Mouse (Mus musculus) heart, postnatal 4 days (tissue): Measurements from ENCODE around the gene Ppp4r1. TPM values are rescaled to one million over a fixed set of nuclear protein-coding genes. Genes with fewer than 3 reads are reported as not detected.

ENCODE experiments used
- DNase-seq: peaks from one replicate; pipeline ENCODE4 v3.0.0; 2021
- total RNA-seq, 2 experiments: library from RNA; stranded (reverse); gene quantifications; 2 replicates each; pipeline ENCODE4 v1.2.3; 2021

Ppp4r1 gene
- total RNA-seq, 2 experiments from 2014 or later: 79.8 to 83.0 TPM

DNA sequence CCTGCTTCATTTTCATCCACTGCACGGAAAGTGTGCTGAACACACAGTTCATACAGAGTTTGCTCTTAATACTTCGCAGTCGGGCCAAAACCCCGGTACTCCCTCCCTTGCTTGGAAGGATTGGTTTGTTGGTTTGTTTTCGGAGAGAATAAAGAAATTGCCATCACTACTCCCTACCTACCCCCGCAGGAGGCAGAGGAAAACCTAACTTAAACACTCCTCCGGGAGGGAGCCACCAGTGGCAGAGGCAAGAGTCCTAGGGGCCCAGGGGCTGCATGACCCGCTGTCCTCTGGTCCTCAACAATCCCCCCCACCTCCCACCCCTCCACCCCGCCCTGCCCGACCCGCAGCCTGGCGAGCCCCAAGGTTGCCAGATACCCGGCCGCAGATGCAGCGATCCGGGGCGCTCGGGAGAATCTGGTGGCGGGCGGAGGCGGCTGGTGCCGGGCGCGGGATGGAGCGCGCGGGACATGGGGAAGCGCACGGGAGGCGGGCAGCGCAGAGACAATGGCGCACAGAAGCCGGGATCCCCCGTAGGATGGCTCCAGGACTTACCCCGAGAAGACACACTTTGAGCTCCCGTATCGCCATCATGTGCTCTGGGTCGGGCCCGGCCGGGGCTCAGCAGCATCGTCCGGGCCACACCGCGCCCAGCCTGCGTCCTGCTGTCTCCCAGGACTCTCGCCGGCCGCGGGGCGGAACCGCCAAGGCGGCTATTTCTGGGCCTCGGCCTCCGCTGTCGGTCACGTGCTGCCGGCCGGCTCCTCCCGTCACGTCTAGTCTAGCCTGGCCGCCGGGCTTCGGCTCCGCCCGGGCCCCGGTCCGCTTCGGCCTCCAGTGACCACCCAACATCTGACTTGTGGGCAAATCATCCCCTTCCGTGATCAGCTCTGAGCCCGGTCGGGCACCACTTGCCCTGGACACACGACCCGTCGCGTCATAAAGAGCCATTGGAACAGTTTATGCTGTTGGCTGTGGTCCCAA, 10.1 kb upstream of the Ppp4r1 start, which contains the start of gene Rab31:
Rab31 (minus strand) TSS at position 802 of the 984 bp plus-strand sequence.
- peak; percentile 90 for DNase-seq

- DNase-seq: no peak
Observed at GRCm38 (mm10) chr17:65773617-65774016, 8.8 kb upstream of the Ppp4r1 start.

DNA sequence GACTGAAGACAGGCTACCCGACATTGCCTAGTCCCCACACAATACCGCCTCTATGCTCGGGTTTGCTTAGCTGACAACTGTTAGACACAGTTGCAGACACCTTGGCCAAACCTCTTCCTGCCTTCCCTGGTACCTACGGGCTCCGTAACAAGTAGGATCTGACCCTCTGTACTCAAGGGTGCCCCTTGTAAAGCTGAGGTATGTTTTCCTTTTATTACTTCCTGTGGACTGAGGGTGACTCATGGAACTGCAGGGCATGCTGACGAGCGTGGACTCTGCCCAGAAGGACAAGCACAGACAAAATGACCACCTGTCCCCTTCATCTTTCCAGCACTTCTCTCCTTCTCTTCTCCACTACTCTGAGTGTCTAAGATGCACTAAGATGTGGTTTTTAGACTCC, 7.9 kb upstream of the Ppp4r1 start:
- DNase-seq: no peak

GRCm38 (mm10) chr17:65776228-65776627, 6.1 kb upstream of the Ppp4r1 start:
- DNase-seq: no peak

DNA sequence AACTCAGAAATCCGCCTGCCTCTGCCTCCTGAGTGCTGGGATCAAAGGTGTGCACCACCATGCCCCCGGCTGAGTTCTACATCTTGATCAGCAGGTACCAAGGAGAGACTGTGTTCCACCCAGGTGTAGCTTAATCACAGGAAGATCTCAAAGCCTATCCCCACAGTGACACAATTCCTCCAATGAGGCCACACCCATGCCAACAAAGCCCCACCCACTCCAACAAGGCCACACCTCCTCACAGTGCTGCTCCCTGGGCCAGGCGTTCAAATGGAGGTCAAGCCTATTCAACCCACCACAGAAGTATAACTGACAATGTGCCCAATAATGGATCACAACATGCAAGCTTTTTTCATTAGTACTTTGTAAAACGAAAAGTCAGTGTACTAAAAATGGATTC, 4.9 kb upstream of the Ppp4r1 start:
- no peak for DNase-seq

GRCm38 (mm10) chr17:65780970-65781369, 1.4 kb upstream of the Ppp4r1 start:
- no peak for DNase-seq

GRCm38 (mm10) chr17:65783182-65784161, 1.1 kb downstream of the Ppp4r1 start:
- DNase-seq: peak; percentile 82

DNA sequence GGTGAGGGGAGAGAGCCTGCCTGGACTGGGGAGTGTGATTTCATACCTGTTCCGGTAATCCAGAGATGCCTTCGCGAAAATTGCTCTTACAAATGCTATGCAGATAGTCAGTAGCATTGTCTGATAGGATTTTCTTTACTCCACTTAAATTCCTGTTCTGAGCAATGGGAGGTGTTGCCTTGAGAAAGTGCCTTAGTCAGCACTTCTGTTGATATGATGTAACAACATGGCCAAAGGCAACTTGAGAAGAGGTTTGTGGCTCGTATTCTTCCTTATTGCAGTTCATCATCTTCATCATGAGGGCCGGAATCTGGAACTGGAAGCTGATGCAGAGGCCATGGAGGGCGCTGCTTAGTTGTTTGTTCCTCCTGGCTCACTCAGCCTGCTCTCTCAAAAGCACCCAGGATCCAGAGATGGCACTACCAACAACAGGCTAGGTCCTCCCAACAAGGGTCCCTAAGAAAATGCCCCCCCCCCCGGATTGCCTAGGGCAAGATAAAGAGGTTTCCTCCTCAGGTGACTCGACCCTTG, 2.3 kb downstream of the Ppp4r1 start:
- DNase-seq: no peak

DNA sequence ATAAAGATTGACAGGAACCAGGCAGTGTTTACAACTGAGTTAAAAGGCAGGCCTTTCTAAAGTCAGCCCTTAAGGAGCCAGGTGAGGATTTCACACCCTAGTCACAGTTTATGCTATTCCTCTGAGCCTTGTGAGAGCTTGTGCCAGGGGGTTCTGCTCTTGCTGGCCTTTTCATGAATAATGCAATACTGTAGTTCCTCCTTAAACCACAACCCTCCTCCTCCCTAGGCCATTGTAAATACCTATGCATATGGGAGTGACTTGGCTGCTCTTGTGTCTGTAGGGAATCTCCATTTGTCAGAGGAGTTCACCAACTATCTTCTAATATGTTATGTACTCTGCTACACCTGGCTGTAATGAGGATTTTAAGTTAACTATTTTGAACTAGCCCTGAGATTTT, 3.3 kb downstream of the Ppp4r1 start:
- no peak for DNase-seq

DNA sequence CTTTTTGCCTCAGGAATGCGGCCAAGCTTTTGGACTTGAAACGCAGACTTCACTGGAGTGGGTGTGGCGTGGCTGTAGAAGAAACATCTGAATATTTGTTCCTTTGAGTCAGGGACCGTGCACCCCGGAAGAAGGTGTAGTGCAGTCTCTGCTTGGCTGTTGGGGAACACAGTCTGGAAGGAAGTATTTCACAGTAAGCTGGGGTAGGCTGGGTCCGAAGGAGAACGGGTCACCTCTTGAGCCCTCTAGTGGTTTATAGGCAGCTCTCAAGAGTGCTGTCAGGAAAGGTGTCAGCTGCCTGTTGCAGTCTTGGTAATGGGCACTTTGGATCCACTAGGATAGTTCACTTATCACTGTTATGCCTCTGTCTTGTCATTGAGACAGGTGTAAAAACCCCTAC, 3.9 kb downstream of the Ppp4r1 start:
- DNase-seq: no peak

- DNase-seq: no peak
Observed at GRCm38 (mm10) chr17:65787261-65787660, 4.9 kb downstream of the Ppp4r1 start.

DNA sequence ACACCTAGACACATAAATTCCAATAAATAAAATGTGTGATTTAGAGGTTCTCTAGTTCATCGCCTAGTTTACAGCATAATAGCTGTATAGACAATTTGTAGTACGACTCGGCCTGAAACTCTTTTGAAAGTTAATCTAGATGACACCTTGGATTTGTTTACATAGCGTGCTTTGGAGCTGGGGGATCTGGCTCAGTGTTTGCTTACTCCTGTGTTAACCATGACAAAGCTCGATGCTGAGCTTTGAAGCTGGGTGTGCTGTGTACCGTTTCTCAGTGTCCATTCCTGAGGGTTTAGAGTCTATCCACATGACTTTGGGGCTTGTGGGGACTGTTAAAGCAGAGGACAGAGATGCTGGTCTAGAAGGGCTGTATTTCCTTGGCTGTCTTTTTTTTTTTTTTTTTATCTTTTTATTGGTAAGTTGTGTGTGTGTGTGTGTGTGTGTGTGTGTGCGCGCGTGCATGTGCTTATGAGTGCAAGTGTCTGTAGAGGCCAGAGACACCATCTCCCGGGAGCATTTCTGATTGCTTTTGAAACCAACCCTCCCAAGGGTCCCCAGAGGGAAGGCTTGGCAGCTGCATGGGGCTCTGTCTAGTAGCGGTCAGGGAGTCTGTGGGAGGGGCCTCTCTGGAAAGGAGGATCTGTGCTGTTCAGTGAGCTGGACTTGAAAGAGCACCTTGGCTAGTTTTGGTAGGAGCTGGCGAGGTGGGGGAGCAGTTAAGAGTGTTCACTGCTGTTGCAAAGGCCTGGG, 6.3 kb downstream of the Ppp4r1 start:
- DNase-seq: peak; percentile 69

GRCm38 (mm10) chr17:65789576-65789975, 7.2 kb downstream of the Ppp4r1 start:
- no peak for DNase-seq

DNA sequence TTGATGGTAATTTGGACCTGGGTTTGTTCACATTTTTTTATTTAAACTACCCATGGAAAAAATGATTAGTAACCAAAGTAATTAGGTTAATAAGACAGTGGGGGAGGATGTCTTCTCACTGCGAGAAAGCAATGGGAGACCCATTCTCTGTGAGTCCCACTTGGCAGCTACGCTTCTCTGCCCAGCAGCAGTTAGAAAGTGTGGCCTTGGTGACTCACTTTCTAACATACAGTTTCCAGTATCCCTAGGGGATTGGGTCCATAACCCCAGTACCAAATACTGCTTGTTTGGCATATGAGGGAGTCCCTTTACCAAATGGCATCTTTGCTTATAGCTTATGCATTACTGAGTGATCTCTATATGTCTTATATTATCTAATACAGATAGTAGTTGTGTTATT, 8.8 kb downstream of the Ppp4r1 start:
- no peak for DNase-seq

GRCm38 (mm10) chr17:65793307-65793930, 11.0 kb downstream of the Ppp4r1 start:
- no peak for DNase-seq

GRCm38 (mm10) chr17:65794096-65794850, 11.9 kb downstream of the Ppp4r1 start:
- DNase-seq: no peak

GRCm38 (mm10) chr17:65796056-65796455, 13.7 kb downstream of the Ppp4r1 start:
- DNase-seq: no peak

DNA sequence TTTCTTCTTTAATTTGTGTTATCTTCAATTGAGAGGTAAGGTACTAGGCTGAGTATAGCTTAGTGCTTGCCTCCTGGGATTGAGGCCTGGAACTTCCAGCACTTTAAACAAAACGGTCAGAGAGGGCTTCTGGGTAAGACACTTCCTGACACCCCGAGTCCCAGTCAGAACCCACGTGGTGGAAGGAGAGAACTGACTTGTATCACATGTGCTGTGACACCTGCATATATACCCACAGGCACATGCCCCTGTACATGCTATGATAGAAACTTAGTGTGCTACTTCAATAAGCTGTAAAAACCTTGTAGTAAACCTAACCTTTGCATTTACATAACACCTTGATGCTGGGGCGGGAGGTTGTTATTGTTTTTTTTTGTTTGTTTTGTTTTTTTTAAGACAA, 16.1 kb downstream of the Ppp4r1 start:
- DNase-seq: no peak

- no peak for DNase-seq
Observed at GRCm38 (mm10) chr17:65799353-65799752, 17.0 kb downstream of the Ppp4r1 start.

GRCm38 (mm10) chr17:65800451-65800850, 18.1 kb downstream of the Ppp4r1 start:
- no peak for DNase-seq

DNA sequence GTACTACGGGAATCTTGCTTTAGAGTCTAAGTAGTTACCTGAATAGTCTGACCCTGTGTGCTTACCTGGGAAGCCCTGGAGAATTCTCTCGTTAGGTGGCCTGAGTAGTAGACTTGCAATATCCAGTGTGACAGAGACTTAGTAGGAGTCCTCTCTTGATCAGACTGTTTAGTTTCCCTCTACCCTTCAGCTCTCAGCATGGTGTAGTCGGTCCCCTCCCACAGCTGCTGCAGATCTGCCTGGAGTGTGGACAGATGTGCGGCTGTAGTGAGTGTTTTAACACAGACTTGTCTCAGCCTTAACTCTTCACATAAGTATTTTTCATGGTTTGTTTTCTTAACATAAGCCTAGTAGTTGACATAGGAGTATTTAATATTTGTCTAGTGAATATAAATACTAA, 19.7 kb downstream of the Ppp4r1 start:
- no peak for DNase-seq
